ENCODE assay signal across 8 mouse cellular contexts in genomic region chr17:4945311-4945751, GRCm38 (mm10). TPM values are rescaled to one million over a fixed set of nuclear protein-coding genes. Genes with fewer than 3 reads are reported as not detected.
DNase-seq lines count a peak whose midpoint lies in the region; ATAC-seq and TF ChIP-seq lines count a peak whose summit lies in the region.

No protein-coding gene starts in this region.

- ATAC-seq in hindbrain, embryonic 12.5 days (ENCODE audit: low FRiP score): no peak
- ATAC-seq in hindbrain, embryonic 13.5 days (ENCODE audit: low FRiP score): no peak
- no peak for ATAC-seq in intestine, postnatal 0 days

- no peak for TF ChIP-seq CTCF in intestine, postnatal 0 days (IDR thresholded peaks at IDR 0.05; ENCODE audit: low read depth)

- 0 out of 2 replicates have a peak overlapping the region, but pooled peaks have one; percentile 13 for H3K9ac ChIP-seq in hindbrain, embryonic 12.5 days
- no peak overlapping the region for H3K9ac ChIP-seq in hindbrain, embryonic 13.5 days
- H3K9ac ChIP-seq in intestine, postnatal 0 days (ENCODE audit: low read depth, low read length): no peak overlapping the region

- H3K36me3 ChIP-seq in hindbrain, embryonic 12.5 days: no peaks in the 10 kb centered on the region
- no peaks in the 10 kb centered on the region for H3K36me3 ChIP-seq in hindbrain, embryonic 13.5 days
- H3K36me3 ChIP-seq in intestine, postnatal 0 days (ENCODE audit: control insufficient read depth, insufficient read depth): no peaks in the 10 kb centered on the region

- DNase-seq in cerebellum, adult 9-10 months: peak; percentile 88
- DNase-seq in lung, postnatal 36 days: peak; percentile 53
- no peak for DNase-seq in spleen, adult 18-20 months
- DNase-seq in spleen, postnatal 14 days (ENCODE audit: low spot score in 2 of 2): no peak
- DNase-seq in adrenal gland, adult (ENCODE audit: inconsistent age in 2 of 2, low spot score in 1 of 2): no peak

- WGBS in hindbrain, embryonic 12.5 days: 57% methylated on average over 6 of the region's 6 CpGs
- WGBS in hindbrain, embryonic 13.5 days: 68% methylated on average over 6 of the region's 6 CpGs
- 69% methylated on average over 6 of the region's 6 CpGs for WGBS in intestine, postnatal 0 days

- H3K4me2 ChIP-seq in hindbrain, embryonic 12.5 days (replicated peaks): no peak overlapping the region
- H3K4me2 ChIP-seq in hindbrain, embryonic 13.5 days: no peak overlapping the region
- peak overlapping the region; percentile 65; the same call in 1 of the 2 replicates for H3K4me2 ChIP-seq in intestine, postnatal 0 days (replicated peaks; ENCODE audit: low read depth)

- H3K27me3 ChIP-seq in hindbrain, embryonic 12.5 days: 0 out of 2 replicates have a peak, but pooled peaks cover 2% of the 10 kb centered on the region
- no peaks in the 10 kb centered on the region for H3K27me3 ChIP-seq in hindbrain, embryonic 13.5 days
- no peaks in the 10 kb centered on the region for H3K27me3 ChIP-seq in intestine, postnatal 0 days (replicated peaks; ENCODE audit: control insufficient read depth, insufficient read depth, low read length)

- no peaks in the 10 kb centered on the region for H3K9me3 ChIP-seq in hindbrain, embryonic 12.5 days (replicated peaks)
- H3K9me3 ChIP-seq in hindbrain, embryonic 13.5 days: no peaks in the 10 kb centered on the region
- H3K9me3 ChIP-seq in intestine, postnatal 0 days (ENCODE audit: control insufficient read depth): no peaks in the 10 kb centered on the region

- H3K4me1 ChIP-seq in hindbrain, embryonic 12.5 days: peaks cover 25% of the 10 kb centered on the region
- peaks cover 22% of the 10 kb centered on the region for H3K4me1 ChIP-seq in hindbrain, embryonic 13.5 days (replicated peaks)
- H3K4me1 ChIP-seq in intestine, postnatal 0 days (replicated peaks; ENCODE audit: control insufficient read depth, insufficient read depth, low read length): peaks cover 4% of the 10 kb centered on the region; the same call in 1 of the 2 replicates

- H3K4me3 ChIP-seq in hindbrain, embryonic 12.5 days: no peak overlapping the region
- no peak overlapping the region for H3K4me3 ChIP-seq in hindbrain, embryonic 13.5 days
- no peak overlapping the region for H3K4me3 ChIP-seq in intestine, postnatal 0 days (ENCODE audit: low read depth, low read length)

- H3K27ac ChIP-seq in hindbrain, embryonic 12.5 days: no peak overlapping the region
- H3K27ac ChIP-seq in hindbrain, embryonic 13.5 days: no peak overlapping the region
- H3K27ac ChIP-seq in intestine, postnatal 0 days (ENCODE audit: low read depth, low read length): peak overlapping the region; percentile 74

RNA-seq across cellular contexts. Expression of gene Arid1b, which starts 48.8 kb away (rescaled TPM):
- polyA plus RNA-seq in hindbrain, embryonic 12.5 days (2016; fragmentation: Nextera tagmentation; extraction: Ambion mirVana): 22.3 and 22.6 TPM in 2 replicates
- 14.8 and 16.1 TPM in 2 replicates for polyA plus RNA-seq in hindbrain, embryonic 13.5 days (2015; fragmentation: Nextera tagmentation; extraction: Ambion mirVana)
- 4.8 and 4.9 TPM in 2 replicates for polyA plus RNA-seq in intestine, postnatal 0 days (2015; fragmentation: Nextera tagmentation; extraction: Ambion mirVana)

Comparison
In these comparisons a context has a peak if more than half of its experiments do, and no peak if none do; other contexts are left out.
1. DNase-seq: peak in cerebellum, adult 9-10 months (single experiment) and lung, postnatal 36 days (single experiment); none in spleen, adult 18-20 months (0 of 2), spleen, postnatal 14 days (0 of 2) and adrenal gland, adult (0 of 2).